Mouse (Mus musculus) embryonic fibroblast, embryonic 13.5 days (primary cell): Measurements from ENCODE around the gene Pcsk2.

Experiments used
- CTCF ChIP-seq: IDR thresholded peaks from 2 replicates; pipeline ENCODE4 v1.5.1; 2011; ENCODE audit warnings: mild to moderate bottlenecking, control low read depth, low read length, moderate library complexity, borderline replicate concordance; ENCODE audit not compliant: insufficient read depth
- POLR2A ChIP-seq: IDR thresholded peaks from 2 replicates; pipeline ENCODE4 v1.6.1; 2011; ENCODE audit warnings: low read depth, mild to moderate bottlenecking, control low read depth, low read length, moderate library complexity

GRCm38 (mm10) chr2:143743081-143743480 lies 197.1 kb downstream of the Pcsk2 start:
- TF ChIP-seq POLR2A, result no peak
- no peak for TF ChIP-seq CTCF
